Mouse (Mus musculus) lung, postnatal 4 days (tissue): ENCODE results near the gene Tec.

Experiments used
- DNase-seq, 2 experiments: peaks; one replicate each; pipeline ENCODE4 v3.0.0; 2021

Tec gene

GRCm38 (mm10) chr5:72888260-72888659, 20.0 kb upstream of the Tec start:
- DNase-seq, result no peak

GRCm38 (mm10) chr5:72886458-72887222, 18.4 kb upstream of the Tec start:
- DNase-seq, result no peak

- no peak for DNase-seq
Measured at GRCm38 (mm10) chr5:72883706-72884105, 15.4 kb upstream of the Tec start.

GRCm38 (mm10) chr5:72882412-72882765, 14.1 kb upstream of the Tec start:
- no peak for DNase-seq

GRCm38 (mm10) chr5:72881748-72882411, 13.6 kb upstream of the Tec start:
- no peak for DNase-seq

GRCm38 (mm10) chr5:72879736-72880135, 11.5 kb upstream of the Tec start:
- no peak for DNase-seq

- no peak for DNase-seq
Measured at GRCm38 (mm10) chr5:72871114-72871513, 2.8 kb upstream of the Tec start.

- DNase-seq, result no peak
Measured at GRCm38 (mm10) chr5:72869779-72870608, 1.7 kb upstream of the Tec start.

GRCm38 (mm10) chr5:72867036-72867672, 1.1 kb downstream of the Tec start:
- DNase-seq, result no peak

- DNase-seq, result no peak
Measured at GRCm38 (mm10) chr5:72866260-72866905, 1.9 kb downstream of the Tec start.

GRCm38 (mm10) chr5:72864654-72865178, 3.6 kb downstream of the Tec start:
- DNase-seq, result no peak

GRCm38 (mm10) chr5:72863166-72863565, 5.1 kb downstream of the Tec start:
- DNase-seq, result no peak

- no peak for DNase-seq
Measured at GRCm38 (mm10) chr5:72861726-72862385, 6.4 kb downstream of the Tec start.

GRCm38 (mm10) chr5:72860899-72861298, 7.4 kb downstream of the Tec start:
- no peak for DNase-seq

- DNase-seq, result no peak
Measured at GRCm38 (mm10) chr5:72858306-72858705, 10.0 kb downstream of the Tec start.

- DNase-seq, result no peak
Measured at GRCm38 (mm10) chr5:72857756-72858155, 10.5 kb downstream of the Tec start.

- no peak for DNase-seq
Measured at GRCm38 (mm10) chr5:72856255-72856878, 11.9 kb downstream of the Tec start.

GRCm38 (mm10) chr5:72855685-72856124, 12.6 kb downstream of the Tec start:
- peak; percentile 82 to 86 for DNase-seq

GRCm38 (mm10) chr5:72854141-72854990, 13.9 kb downstream of the Tec start:
- DNase-seq, result no peak

- DNase-seq, result no peak
Measured at GRCm38 (mm10) chr5:72853365-72853764, 14.9 kb downstream of the Tec start.
